Mouse (Mus musculus) intestine, postnatal 0 days (tissue): ENCODE data around the gene Cavin4. TPM values are rescaled to one million over a fixed set of nuclear protein-coding genes. Genes with fewer than 3 reads are reported as not detected.

ENCODE experiments used
- ATAC-seq: fragments of 200-750 bp; cut with Nextera tagmentation; 2 replicates; pipeline ENCODE4 v1.8.0; 2017; ENCODE audit warnings: mild to moderate bottlenecking, moderate TSS enrichment, moderate library complexity
- H3K27ac ChIP-seq: fragments of 300-500 bp; sonication (generic); 2 replicates; pipeline ENCODE4 v1.5.1; 2014; ENCODE audit warnings: mild to moderate bottlenecking, low read depth, low read length, moderate library complexity
- H3K27me3 ChIP-seq: fragments of 300-500 bp; sonication (generic); replicated peaks from 2 replicates; pipeline ENCODE4 v1.6.1; 2014; ENCODE audit warnings: low read length, mixed read lengths; ENCODE audit not compliant: control insufficient read depth, insufficient read depth
- H3K36me3 ChIP-seq: fragments of 300-500 bp; sonication (generic); 2 replicates; pipeline ENCODE4 v1.6.1; 2014; ENCODE audit warnings: mild to moderate bottlenecking, moderate library complexity; ENCODE audit not compliant: control insufficient read depth, insufficient read depth
- H3K4me1 ChIP-seq: fragments of 300-500 bp; sonication (generic); replicated peaks from 2 replicates; pipeline ENCODE4 v1.6.1; 2014; ENCODE audit warnings: antibody characterized with exemption, low read length, mixed read lengths; ENCODE audit not compliant: control insufficient read depth, insufficient read depth
- H3K4me2 ChIP-seq: fragments of 300-500 bp; sonication (generic); replicated peaks from 2 replicates; pipeline ENCODE4 v1.6.1; 2014; ENCODE audit warnings: low read depth, mild to moderate bottlenecking, moderate library complexity
- H3K4me3 ChIP-seq: fragments of 300-500 bp; sonication (generic); 2 replicates; pipeline ENCODE4 v1.5.1; 2014; ENCODE audit warnings: low read depth, low read length
- H3K9ac ChIP-seq: fragments of 300-500 bp; sonication (generic); 2 replicates; pipeline ENCODE4 v1.6.1; 2014; ENCODE audit warnings: mild to moderate bottlenecking, low read depth, low read length
- H3K9me3 ChIP-seq: fragments of 300-500 bp; sonication (generic); 2 replicates; pipeline ENCODE4 v1.6.1; 2016; ENCODE audit warnings: mixed run types; ENCODE audit not compliant: control insufficient read depth
- CTCF ChIP-seq: sonication (generic); IDR thresholded peaks from 2 replicates; pipeline ENCODE4 v1.5.1; 2016; ENCODE audit warnings: low read depth, mild to moderate bottlenecking, control low read depth, antibody characterized with exemption, moderate library complexity
- WGBS: fragments of 180-500 bp; shearing (Covaris S2); extraction: QIAGEN DNeasy Blood & Tissue Kit; methylation state at CpG from one replicate; pipeline ENCODE4 v1.1.7; 2014; 5-methylcytosine and 5-hydroxymethylcytosine counted together
- polyA plus RNA-seq: library from polyadenylated mRNA; unstranded; fragments of >200 nt; fragmentation: Nextera tagmentation; extraction: Ambion mirVana; gene quantifications from 2 replicates; pipeline ENCODE4 v1.2.1, GENCODE M21; 2015

Cavin4 gene
- polyA plus RNA-seq, 1 experiment from 2014 or later = 0.05 TPM

DNA sequence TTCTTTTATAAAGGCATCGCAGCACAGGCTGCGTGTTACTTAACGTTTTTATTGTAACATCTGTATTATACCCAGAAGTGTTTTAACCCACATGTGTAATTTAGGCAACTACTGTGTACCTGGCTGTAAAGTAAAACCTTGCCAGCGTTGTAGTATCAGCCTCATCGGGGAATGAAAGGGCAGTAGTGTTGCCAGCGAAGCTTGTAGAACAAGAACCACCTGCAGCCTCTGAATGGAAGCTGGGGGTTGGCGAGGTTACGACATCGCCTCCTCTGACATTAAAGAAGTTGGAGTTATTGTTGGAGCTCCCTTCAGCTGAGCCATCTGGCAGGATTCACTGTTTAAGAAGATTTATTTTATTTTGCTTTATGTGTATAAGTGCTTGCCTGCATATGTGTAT lies 37.5 kb upstream of the Cavin4 start:
- H3K27ac ChIP-seq = no peak overlapping the region
- 77% methylated on average over 9 of the region's 9 CpGs for WGBS
- H3K36me3 ChIP-seq = peaks cover 7% of the 10 kb centered on the region; the same call in 1 of the 2 replicates
- no peak overlapping the region for H3K4me3 ChIP-seq
- no peaks in the 10 kb centered on the region for H3K27me3 ChIP-seq
- no peak overlapping the region for H3K9ac ChIP-seq
- no peak for ATAC-seq
- H3K4me1 ChIP-seq = no peaks in the 10 kb centered on the region
- no peaks in the 10 kb centered on the region for H3K9me3 ChIP-seq
- no peak overlapping the region for H3K4me2 ChIP-seq
- no peak for TF ChIP-seq CTCF

DNA sequence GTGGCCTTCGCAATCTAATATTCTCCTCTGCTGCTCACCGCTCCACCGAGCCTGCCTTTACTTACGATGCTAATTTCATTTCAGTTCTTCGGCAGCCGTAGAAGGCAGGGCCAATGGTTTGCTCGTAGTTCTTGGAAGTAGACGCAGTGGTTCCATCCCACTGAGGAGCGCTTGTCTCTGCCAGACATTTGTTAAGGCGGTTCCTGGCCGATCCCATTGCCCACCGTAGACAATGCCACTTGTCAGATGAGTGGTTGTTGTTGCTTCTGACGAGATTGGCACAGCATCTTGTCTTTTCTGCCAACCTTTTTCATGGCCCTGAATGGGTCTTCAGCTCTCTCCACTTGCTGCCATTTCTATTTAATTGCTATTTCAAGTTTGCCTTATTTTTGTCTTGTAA lies 33.9 kb upstream of the Cavin4 start:
- H3K36me3 ChIP-seq = no peaks in the 10 kb centered on the region; the same call in 1 of the 2 replicates
- no peak for TF ChIP-seq CTCF
- no peak overlapping the region for H3K4me2 ChIP-seq
- H3K4me1 ChIP-seq = no peaks in the 10 kb centered on the region
- H3K9me3 ChIP-seq = no peaks in the 10 kb centered on the region
- no peak for ATAC-seq
- H3K27ac ChIP-seq = no peak overlapping the region
- H3K4me3 ChIP-seq = no peak overlapping the region
- H3K27me3 ChIP-seq = no peaks in the 10 kb centered on the region
- no peak overlapping the region for H3K9ac ChIP-seq
- WGBS = 97% methylated on average over 13 of the region's 13 CpGs

DNA sequence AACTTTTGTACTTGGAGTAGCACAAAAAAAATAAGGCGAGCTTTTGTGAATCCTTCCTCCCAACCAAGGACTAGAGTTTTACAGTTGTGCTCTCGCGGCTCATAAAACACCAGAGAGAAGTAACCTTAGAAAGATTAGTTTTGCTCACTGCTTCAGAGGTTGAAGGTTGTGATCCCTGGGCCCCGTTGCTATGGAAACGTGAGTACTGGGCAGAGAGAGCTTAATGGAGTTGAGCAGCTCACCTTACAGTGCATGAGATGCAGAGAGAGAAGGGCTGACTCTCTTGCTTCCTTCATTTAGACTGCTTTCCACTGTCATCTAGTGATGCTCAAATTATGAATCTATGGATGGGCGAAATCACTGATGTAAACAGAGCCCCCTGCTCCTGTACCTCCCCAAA lies 29.8 kb upstream of the Cavin4 start:
- H3K4me1 ChIP-seq = no peaks in the 10 kb centered on the region
- 70% methylated on average over 6 of the region's 6 CpGs for WGBS
- H3K4me3 ChIP-seq = no peak overlapping the region
- TF ChIP-seq CTCF = no peak
- H3K27ac ChIP-seq = no peak overlapping the region
- H3K36me3 ChIP-seq = no peaks in the 10 kb centered on the region; the same call in 1 of the 2 replicates
- ATAC-seq = no peak
- H3K9ac ChIP-seq = no peak overlapping the region
- H3K4me2 ChIP-seq = no peak overlapping the region
- H3K9me3 ChIP-seq = no peaks in the 10 kb centered on the region
- H3K27me3 ChIP-seq = no peaks in the 10 kb centered on the region

DNA sequence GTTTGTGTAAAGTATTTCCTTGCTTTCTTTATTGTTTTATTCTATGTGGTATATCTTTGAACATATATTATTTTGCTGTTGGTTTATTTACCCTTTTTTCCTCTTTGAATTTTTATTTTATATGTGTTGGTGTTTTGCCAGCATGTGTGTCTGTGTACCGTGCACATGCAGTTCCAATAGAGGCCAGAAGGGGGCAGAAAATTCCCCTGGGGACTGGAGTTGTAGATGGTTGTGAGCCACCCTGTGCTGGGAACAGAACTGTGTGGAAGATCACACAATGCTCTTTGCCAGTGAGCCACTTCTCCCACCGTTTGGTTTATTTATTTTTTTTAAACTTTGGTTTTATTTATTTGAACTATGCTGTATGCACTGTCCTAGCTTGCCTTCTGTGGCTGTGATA lies 29.3 kb upstream of the Cavin4 start:
- Histone ChIP-seq H3K27me3 (no peaks in the 10 kb centered on the region), H3K9ac (no peak overlapping the region), H3K9me3 (no peaks in the 10 kb centered on the region), H3K4me2 (no peak overlapping the region), H3K27ac (no peak overlapping the region), H3K4me1 (no peaks in the 10 kb centered on the region), H3K36me3 (no peaks in the 10 kb centered on the region; the same call in 1 of the 2 replicates), H3K4me3 (no peak overlapping the region)
- ATAC-seq = no peak
- peak; percentile 61 for TF ChIP-seq CTCF
- WGBS = 74% methylated on average over 2 of the region's 2 CpGs

DNA sequence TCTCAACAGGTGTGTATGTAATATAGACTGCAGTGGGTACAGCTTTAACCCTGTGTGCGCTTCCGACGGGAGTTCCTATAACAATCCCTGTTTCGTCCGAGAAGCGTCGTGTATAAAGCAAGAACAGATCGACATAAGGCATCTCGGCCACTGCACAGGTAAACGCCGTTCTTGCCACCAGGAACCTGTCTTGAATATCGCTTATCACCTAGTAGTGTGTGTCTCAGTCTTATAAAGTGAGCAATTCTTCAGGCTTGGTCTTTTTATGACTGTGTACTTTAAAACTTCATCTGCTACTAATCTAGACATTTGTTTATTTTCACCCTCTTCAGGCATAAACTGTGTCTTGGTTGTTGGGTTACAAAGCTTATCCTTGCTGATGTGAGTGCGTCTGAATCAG lies 26.5 kb upstream of the Cavin4 start:
- H3K4me1 ChIP-seq = no peaks in the 10 kb centered on the region
- ATAC-seq = no peak
- H3K9ac ChIP-seq = no peak overlapping the region
- H3K27ac ChIP-seq = no peak overlapping the region
- no peaks in the 10 kb centered on the region for H3K27me3 ChIP-seq
- no peak overlapping the region for H3K4me2 ChIP-seq
- no peak overlapping the region for H3K4me3 ChIP-seq
- no peaks in the 10 kb centered on the region for H3K9me3 ChIP-seq
- no peaks in the 10 kb centered on the region for H3K36me3 ChIP-seq
- WGBS = 39% methylated on average over 13 of the region's 13 CpGs
- no peak for TF ChIP-seq CTCF

DNA sequence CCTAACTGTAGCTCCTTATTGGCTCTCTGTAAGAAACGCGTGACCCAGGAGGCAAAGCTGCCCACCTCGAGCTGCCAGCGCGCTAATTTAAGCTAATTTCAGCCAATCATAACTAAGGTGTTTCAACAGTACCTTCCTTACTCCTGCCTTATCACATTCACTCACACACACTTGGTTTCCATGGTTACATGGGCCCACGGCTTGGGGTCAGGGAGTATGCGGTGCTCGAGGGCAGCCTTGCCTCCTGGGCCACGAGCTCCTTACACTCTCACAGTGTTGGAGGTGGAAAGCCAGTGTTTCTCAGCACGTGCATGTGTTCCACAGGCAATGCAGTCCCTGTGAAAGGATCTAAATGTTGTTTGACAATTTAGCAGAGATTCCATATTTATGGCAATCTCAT lies 25.2 kb upstream of the Cavin4 start:
- 66% methylated on average over 10 of the region's 10 CpGs for WGBS
- Histone ChIP-seq H3K9me3 (no peaks in the 10 kb centered on the region), H3K36me3 (no peaks in the 10 kb centered on the region), H3K27ac (no peak overlapping the region), H3K4me2 (no peak overlapping the region), H3K9ac (no peak overlapping the region), H3K4me1 (no peaks in the 10 kb centered on the region), H3K4me3 (no peak overlapping the region), H3K27me3 (no peaks in the 10 kb centered on the region)
- no peak for ATAC-seq
- TF ChIP-seq CTCF = no peak

DNA sequence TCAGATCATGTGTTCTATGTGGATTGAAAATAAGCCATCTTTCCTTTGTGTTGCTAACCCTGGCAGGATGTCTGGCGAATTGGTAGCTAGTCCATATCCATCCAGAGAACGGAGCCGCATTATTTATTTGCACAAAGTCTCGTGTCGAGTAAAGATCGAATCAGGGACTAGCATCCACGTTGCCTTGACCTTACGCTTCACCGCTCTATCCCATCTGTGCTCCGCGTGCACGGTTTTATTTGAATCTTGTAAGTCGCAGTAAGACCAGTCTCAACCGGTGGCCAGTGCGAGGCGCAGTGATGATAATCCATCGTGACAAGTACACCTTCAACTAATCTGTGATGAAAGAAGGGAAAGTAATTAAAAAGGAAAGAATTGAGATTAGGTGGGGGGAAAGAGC lies 23.8 kb upstream of the Cavin4 start:
- ATAC-seq = no peak
- Histone ChIP-seq H3K36me3 (no peaks in the 10 kb centered on the region), H3K4me3 (no peak overlapping the region), H3K27me3 (no peaks in the 10 kb centered on the region), H3K27ac (no peak overlapping the region), H3K4me1 (no peaks in the 10 kb centered on the region), H3K4me2 (no peak overlapping the region), H3K9me3 (no peaks in the 10 kb centered on the region), H3K9ac (no peak overlapping the region)
- 95% methylated on average over 17 of the region's 17 CpGs for WGBS
- TF ChIP-seq CTCF = no peak
